Mouse (Mus musculus): ENCODE data around the gene G6pc3.

G6pc3 gene

DNA sequence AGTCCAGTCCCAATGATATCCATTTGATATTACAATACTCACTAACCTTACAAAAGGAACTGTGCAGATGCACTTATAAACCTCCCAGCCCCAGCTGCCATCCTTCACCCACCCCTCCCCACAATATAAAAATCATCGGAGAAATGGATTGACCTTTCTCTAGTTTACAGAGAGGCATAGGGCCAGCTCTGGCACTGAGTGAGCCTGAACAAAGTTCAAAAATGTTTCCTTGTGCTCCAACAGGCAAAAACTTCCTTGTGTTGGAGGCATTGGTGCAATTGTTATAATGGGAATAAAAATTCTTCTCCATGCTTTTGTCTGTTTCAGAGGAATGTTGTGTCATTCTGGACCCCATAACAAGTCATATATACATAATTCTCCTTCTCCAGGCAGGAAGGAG, 3.2 kb upstream of the G6pc3 start:
- DNase-seq (ENCODE audit: low spot score in 2 of 2): no peak

DNA sequence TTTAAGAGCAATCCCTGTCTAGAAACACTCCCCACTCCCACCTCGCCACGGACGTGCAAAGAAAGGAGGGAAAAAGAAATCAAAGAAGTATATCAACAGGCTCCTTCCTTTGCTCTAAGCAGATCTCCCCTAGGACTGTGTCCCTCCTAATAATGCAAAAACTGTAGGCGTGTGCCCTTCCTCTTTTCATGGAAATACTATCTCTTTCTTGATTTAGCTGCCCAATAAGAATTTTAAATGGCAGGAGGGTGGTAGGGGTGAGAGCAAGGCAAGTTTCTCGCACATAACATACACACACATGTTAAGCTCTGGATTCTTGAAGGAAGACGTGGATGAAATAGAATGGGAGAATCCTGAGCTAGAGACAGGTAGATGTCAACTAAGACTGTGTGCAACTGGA, 440 bp upstream of the G6pc3 start:
- no peak for DNase-seq (ENCODE audit: low spot score in 2 of 2)

DNA sequence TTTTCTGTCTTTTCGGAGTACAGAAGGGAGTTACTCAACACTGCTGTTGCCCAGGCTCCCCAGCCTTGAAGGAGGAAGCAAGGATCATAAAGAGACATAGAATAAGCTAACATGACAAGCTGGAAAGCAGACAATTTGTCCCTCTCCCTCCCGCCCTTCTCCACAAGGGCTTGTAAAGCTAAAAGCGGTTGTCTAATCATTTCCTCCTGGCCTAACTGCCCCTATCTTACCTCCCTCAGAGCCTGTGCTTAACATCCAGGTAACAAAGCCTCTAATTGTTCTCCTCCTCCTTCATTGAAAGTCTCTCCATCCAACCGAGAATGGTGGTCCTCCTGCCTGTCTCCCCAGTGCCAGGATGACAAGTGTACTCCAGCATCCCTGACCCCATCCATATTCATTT, 1.4 kb downstream of the G6pc3 start:
- DNase-seq (ENCODE audit: low spot score in 2 of 2): no peak

DNA sequence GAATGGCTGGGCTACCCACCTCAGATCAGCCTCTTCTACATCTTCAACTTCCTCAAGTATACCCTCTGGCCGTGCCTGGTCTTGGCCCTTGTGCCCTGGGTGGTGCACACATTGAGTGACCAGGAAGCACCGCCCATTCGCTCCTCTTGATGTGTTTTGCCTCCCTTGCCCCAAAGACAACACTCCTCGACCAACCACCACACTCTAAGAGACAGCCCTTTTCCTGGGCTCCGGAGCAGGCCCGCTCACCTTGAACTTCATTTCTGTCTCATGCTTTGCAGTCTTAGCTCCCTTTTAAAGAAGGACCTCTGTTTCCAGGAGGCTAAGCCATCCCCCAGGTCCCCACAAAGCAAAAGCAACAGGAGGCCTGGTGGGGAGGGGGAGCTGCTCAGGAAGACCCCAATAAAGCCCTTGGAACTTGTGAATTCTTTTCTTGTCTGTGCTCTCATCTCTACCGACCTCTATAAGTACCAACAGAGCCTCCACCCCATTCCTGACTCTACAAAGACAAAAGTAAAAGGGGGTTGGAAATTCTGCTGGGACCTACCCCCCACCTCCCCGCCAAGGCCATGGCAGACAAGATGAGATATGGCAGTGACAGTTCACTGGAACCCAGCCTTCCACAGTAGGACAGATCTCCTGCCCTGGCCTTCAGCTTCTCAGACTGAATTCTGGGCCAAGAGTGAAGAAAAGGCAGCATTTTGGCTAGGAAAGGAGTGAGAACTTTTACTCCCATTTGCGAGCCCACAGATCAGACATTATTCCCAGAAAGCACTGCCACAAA, 4.4 kb downstream of the G6pc3 start:
- no peak for DNase-seq (ENCODE audit: low spot score in 2 of 2)

DNA sequence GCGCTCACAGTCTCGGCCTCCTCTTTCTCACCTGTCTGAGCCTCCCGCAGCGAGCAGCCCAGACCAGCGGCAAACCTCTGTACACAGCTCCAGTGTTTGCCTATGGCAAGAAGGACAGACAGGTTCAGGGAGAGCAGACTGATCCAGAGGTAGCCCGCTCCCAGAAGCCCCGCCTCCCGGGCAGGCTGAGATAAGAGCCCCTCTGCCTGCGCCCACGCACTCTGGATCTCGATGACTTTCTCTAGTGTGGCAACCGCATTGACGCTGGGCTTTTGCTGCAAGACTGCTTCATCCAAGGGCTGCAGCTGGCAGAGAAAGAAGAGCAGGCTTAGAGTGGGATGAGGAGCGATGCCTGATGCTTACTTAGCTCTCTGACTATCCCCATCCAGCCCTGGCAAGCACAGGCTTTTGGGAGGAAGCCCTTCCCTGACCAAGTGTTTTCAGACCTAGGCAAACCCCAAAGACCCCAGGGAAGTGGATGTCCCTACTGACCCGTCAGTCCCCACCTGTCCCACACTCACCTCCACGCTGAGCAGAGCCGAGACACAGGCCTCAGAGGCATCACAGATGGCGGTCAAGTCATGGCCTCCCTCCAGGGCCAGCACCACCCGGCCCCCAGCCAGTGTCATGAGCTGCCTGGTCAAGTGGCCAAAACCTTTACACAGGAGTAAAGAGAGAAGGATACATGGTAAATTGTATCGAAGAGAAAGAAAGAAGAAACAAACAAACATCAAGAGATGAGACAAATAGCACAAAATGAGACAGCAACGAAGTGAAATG, 6.8 kb downstream of the G6pc3 start:
- DNase-seq (ENCODE audit: low spot score in 2 of 2): no peak

DNA sequence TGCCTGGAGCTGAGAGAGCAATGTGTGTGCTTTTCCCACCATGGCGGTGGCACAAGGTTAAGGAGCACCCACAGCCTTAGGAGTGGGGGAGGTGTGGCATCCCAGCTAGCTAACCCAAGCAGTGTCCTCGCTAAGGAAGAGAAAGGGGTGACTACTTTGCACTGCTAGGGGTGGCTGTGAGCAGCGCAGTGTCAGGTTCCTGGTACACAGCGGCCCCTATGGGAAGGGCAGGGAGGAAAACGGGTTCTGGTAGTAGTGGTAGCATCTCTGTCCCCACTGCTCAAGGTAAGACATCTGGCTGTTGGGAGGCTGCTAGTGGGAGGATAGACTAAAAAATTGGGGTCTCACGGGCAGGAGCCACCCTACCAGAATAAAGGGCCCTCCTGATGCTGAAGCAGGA, 8.8 kb downstream of the G6pc3 start:
- no peak for DNase-seq (ENCODE audit: low spot score in 2 of 2)

DNA sequence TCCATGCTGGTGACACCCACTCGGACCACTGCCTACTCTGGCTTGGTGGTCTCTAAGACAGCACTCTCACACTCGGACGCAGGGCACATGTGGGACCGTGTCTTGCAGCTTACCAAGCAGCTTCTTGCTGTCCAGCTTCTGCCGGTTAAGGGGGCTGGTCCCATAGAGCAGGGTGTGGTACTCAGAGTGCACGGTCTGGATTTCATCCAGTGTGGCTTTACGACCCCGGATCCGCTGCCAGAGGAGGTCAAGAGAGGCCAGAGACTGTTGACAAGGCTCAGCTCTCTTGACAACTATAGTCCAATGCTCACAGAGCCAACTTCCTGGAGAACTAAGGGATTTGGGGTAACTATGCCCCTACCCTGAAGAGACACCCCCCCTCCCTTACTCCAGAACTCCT, 10.4 kb downstream of the G6pc3 start:
- no peak for DNase-seq (ENCODE audit: low spot score in 2 of 2)

DNA sequence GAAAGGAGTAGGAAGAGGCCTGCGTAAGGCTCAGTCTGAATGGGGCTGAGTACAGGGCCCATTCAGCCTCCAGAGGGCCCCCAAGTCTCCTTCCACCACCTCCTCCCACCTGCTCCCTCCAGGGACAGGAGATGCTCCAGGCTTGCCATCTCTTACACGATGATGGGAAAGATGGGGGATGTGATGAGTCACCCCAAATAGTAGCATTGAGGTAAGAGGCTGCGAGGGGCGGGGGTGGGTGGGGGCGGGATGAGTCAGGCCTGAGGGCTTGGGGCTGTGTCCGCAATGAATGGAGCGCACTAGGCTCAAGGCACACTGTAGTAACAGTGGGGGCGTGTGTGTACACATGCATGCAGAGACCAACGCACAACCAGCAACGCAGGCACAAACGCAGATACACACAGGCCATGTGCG, 12.0 kb downstream of the G6pc3 start:
- no peak for DNase-seq (ENCODE audit: low spot score in 2 of 2)

DNA sequence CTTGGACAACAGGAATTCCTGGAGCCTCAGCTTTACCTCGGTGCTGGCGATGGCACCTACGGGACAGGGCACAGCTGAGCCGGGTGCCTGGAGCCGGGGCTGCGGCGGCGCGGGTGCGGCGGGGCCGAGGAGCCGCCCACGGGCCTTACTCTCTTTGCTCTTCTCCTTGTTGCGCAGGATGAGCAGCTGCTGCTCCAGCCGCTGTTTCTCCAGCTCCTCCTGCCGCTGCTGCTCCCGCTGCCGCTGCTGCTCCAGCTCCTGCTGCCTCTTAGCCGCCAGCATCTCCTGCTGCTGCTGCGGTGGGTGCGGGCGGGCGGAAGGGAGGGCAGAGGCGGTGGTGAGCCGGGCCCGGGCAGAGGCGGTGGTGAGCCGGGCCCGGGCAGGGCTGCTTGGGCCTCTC, 17.1 kb downstream of the G6pc3 start:
- DNase-seq (ENCODE audit: low spot score in 2 of 2): no peak

DNA sequence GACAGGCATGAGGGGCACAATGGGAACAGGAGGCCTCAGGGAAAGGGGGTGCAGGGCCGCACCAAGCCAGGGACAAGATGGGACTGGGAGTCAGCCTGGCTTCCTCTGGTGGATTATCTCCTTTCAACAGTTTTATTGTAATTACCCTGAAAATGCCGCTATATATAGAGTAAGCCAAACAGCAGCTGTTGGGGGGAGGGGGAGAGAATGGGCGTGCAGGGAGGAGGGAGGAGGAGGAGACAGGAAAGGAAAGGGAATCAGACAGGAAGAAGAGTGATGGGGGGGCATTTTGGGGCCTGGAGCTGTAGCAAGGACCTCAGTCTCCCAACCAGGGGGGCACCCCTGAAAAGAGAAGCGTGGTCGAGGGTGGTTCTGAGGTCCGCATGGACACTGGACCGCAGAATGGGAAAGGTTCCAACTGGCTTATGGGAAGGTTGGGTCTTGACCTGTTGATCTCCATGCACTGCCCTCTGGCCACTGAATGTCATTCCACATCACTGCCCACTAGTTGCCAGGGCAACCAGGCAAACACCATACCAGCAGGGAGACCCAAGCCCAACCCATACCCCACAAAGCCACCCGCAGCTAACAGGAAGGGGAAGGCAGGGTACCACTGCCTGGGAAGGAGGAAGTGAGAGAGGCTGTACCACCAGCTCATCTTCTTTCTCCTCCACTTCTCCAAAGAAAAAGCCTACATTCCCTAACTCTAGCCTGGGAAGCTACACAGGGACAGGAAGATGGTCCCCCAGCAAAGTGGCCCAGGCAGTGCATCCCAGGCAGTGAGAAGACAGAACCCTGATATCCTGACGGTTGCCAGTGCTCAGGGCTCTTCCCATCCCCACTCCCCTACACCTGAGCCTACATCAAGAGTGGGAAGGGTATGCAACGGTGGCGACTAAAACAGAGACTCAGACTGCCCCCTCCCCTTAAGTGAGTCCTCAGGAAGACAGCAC, 18.7 kb downstream of the G6pc3 start:
- peak; percentile 27 to 33 for DNase-seq (ENCODE audit: low spot score in 2 of 2)

DNA sequence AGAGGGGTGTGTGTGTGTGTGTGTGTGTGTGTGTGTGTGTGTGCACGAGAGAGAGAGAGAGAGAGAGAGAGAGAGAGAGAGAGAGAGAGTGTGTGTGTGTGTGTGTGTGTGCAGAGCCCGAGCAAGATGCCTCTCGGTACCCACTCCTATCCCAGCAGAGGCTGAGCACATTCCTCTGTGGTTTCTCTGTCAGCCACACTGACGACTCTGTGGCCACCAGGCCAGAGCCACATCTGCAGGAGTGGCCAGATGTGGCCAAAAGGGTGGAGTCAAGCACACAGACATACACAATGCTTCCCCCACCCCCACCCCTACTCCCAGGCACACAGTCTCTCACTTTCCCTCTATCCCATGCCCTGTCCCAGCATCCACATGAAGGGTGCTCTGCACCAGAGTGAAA, 19.4 kb downstream of the G6pc3 start:
- no peak for DNase-seq (ENCODE audit: low spot score in 2 of 2)

DNA sequence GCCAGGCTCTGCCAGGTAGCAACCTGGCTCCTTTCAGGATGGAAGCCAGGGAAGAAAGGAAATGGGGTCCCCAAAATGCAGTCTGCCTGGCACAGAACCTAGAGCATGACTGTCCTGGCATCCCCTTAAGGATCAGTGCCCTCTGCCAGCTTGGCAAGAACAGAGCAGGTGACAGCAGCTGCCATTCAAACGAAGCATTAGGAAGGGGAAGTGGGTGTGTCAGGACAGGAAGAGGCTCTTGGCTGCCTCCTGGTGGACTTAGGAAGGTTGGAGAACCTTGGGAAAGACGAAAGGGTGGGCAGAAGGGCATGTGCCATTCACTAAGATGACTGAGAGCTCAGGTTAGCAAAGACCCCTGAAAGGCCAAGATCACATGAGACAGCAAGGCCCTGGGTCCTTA, 20.3 kb downstream of the G6pc3 start:
- no peak for DNase-seq (ENCODE audit: low spot score in 2 of 2)

DNA sequence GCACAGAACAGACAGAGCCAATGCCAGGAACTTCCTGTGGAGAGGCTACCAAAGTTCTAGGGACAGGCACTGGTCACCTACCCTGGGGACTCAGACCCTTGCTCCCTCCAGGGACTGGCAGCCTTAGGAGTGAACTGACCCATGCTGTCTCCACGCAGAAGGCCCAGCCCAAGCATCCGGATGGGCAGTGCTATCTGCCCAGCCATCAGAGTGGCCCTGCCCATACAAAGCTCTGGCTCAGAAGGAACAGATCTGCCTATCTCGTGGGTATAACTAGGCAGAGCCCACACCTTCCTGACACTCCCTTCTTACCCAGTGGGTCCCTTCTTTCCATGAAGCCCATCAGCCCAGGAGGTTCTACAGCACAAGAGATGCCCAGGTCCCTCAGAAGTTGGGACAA, 20.8 kb downstream of the G6pc3 start:
- no peak for DNase-seq (ENCODE audit: low spot score in 2 of 2)

DNA sequence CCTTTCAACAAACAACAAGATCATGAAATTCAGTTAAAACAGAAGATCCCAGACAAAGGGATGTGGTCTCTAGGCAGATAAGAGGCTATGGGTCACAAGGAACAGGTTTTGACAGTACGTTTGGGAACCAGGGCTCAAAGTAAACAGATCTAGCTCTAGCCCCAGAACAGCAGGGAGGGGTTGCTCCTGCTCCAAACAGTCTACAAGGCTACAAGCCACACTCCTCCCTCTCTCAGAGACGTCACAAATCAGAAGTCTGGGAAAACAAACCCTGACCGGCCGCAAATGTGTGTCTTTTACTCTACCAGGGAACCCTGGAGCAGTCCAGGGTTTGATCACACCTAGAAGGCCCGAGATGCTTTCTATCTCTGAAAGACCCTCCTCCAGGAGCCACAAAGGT, 21.6 kb downstream of the G6pc3 start:
- no peak for DNase-seq (ENCODE audit: low spot score in 2 of 2)

DNA sequence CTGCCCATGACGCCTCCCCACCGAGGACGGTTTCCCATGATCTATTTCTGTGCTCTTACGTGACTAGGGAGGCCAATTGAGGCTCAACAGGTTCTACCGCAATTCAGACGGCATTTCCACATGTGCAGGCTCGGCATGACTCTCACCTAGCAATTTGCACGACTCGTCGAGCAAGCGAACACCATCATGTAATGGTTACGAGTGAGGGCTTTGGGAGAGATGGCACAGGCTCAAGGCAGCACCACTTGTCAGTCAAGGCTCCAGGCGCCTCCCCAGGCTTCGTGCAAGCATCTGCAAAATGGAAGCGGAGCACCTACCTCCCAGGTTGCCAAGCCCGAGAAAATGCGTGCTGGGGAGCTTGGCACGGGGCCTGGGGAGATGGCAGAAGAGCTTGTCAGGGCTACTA, 22.5 kb downstream of the G6pc3 start:
- DNase-seq (ENCODE audit: low spot score in 2 of 2): no peak

DNA sequence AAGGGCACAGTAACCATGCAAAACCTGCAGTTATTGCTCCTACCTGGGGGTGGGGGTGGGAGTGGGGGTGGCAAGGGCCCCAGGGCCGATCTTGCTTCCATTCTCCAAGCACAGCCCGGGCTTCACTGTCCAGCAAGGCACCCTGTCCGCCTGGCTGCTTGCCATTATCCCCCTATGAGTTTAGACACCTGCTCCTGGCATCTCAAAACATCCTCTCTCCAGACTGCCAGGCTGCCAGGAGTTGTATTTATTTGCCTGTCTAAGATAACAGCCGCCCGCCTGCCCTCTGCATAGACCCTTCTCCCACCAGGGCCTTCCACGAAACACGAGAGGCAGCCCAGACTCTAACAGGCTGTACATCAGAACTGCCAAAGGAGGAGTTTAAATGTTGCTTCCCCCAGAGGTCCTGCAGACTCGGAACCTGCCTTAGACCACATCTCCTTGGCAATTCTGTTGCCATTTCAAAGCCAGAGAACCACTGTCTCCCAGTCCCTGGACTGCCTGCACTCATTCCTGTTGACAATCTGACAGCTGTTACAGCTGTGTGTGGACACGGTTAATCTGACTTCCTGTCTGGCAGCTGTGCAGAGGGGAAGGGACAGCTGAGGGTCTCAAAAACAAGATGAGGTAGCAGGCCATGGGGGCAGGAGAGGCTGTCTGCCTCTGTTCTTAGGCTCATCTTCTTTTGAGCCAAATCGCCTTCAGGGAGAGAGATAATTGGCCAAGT, 25.2 kb downstream of the G6pc3 start:
- no peak for DNase-seq (ENCODE audit: low spot score in 2 of 2)

DNA sequence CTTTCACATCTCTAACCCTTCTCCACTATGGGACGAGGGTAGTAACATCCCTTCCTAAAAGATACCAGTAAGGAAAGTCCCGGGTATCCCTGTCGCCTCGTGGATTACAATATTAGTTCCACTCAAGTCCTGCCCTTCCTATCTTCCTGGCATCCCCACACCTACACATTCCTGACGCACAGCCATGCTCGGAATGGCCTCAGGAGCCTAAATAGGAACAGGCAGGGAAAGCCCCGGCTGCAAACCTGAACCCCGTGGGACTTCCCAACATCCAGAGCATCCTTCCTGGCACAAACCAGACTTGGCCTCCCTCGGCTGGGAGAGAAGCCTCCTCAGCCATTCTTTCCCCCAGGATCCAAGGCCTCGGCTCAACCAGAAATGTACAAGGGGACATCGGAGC, 26.1 kb downstream of the G6pc3 start:
- DNase-seq (ENCODE audit: low spot score in 2 of 2): no peak

DNA sequence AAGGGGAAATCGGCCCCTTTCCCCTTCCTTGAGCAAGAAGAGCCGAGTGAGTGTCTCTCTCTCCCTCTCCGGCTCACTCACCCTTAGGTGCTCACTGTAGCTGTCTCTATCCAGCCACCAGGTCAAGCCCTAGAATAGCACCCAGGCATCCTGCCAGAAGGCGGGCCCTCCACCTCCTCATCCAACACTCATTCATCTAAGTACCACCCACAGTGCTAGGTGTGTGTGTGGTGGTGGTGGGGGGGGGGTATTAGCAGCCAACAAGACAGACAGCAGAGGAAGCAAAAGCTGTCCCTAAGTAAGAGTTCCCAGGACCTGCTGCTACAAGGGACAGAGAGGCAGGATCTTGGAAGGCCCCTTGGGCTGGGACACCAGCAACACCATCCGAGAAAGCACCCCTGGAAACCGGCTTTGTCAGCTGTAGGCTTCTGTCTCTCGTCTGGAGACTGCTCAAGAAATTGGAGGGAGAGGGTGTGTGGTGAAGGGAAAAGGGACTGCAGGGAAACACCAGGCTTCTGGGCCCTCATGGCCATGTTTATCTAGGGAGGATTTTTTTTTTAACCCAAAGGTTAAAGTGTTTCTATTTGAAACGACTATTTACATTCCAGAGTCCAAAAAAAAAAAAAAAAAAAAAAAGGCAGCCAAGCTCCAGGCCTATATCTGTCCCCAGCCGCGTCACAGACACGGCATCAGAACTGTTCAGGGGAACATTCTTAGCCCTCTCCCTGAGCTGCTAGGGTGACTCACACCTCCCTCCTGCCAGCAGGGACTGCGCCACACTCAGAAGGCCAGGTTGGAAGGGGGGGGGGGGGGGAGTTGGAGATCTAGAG, 26.9 kb downstream of the G6pc3 start:
- DNase-seq (ENCODE audit: low spot score in 2 of 2): no peak

DNA sequence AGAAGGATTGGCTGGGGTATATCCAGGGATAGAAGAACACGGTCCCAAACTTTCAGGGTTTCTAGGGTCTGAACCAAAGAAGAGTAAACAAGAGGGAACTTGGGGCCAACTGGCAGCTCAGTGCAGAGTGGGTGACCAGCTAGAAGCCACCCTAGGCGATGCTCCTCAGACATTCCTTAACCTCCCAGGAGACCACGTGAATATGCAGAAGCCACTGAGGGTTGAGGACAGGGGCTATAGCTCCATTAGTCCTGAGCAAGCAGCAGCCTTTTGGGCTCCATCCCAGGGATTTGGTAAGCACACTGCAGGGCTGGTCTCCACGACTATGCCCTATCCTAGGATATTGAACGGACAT, 27.4 kb downstream of the G6pc3 start:
- DNase-seq (ENCODE audit: low spot score in 2 of 2): no peak

DNA sequence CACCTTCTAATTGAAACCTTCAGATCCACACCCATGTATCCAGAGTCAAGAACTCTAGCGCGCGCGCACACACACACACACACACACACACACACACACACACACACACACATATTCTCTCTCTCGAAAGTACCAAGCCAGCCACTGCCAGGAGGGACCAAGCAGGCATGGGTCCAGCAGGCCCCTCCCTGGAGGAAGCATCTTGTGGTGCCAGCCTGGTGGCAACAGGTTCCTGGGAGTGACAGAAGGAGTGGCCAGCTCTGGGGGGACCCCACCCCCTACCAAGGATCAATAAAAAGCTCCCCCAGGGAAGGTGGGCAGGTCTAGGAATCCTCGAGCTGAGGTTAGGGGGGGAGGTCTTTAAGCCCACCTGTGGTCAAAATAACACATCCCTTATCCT, 28.0 kb downstream of the G6pc3 start:
- DNase-seq (ENCODE audit: low spot score in 2 of 2): no peak

Measured in spleen, postnatal 36 days (tissue).